Mouse (Mus musculus) fibroblast of lung, adult 2 months (primary cell): ENCODE measurements at regions not wholly inside any gene's neighbourhood (a gene's known extent, or its start where the extent isn't known, plus 50 kb on each side); places are given as distances from the start of the nearest gene placed in this dataset.

Experiments used
- DNase-seq: peaks from one replicate; pipeline ENCODE4 v3.0.0-alpha.2; 2011; ENCODE audit warnings: low read depth

- peak; percentile 83 for DNase-seq
Observed at GRCm38 (mm10) chr7:78971644-78972313, 58.6 kb downstream of the Isg20 start.

DNA sequence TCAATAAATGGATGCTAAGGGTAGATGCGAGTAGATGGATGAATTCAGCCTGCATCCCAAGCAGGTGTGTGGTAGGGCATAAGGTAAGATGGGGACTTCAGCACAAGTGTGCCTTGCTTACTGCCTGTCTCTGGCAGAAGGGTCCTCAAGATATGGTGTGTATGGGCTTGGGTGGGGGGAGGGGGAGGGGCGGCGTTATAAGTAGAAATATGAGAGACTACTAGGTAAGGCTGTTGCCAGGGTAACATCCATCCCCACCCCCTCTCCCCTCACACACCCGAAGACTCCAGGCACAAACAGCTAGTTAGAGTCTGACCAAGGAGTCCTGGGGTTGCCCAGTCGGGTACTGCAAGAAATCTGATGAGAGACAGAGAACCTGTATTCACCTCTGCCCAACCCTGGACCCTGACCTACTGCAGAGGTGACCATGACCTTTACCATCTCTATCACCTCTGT, 63.5 kb upstream of the Acan start:
- no peak for DNase-seq

GRCm38 (mm10) chr7:78990302-78991038, 62.8 kb upstream of the Acan start:
- DNase-seq = peak; percentile 86

- no peak for DNase-seq
Observed at GRCm38 (mm10) chr7:78992991-78993390, 60.3 kb upstream of the Acan start.

DNA sequence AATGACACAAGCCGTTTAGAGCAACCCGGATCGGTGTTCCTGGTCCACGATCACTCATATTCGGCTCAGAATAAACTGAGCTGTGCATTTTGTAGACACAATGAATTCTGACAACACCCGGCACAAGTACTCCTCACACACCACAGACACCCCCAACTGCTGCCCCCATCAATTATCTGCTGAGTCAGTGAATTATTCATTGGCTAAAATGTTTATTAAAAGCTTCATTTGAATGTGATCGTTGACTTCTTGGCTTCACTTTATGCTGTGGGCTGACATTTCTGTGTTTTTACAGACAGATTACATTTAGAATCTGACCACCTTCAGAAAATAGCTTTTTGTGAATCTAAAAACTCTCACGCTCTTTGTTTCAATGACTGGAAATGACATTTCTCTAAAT, 59.1 kb upstream of the Acan start:
- DNase-seq = no peak

GRCm38 (mm10) chr7:78995034-78995433, 58.2 kb upstream of the Acan start:
- DNase-seq = no peak

- no peak for DNase-seq
Observed at GRCm38 (mm10) chr7:78995820-78996219, 57.5 kb upstream of the Acan start.
